Comparison of ENCODE assay signal across 9 mouse cellular contexts in the genomic region with DNA sequence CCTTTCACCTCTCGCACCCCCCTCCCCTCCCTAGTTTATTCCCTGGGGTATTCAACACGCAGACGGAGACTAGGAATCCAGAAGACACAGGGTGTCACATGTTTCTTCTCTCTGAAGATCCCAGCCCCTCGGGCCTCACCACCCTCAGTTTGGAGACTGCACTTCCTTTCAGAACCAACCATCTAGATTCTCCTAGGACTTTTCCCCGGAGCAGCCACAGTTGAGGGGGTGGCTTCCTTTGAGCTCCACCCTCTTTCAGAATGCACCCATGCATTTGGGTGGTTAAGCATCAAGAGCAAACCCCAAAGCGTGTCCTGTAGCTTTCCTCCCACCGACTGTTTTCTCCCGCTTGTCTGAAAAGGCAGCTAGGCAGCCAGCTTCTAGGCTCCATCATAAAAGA. TPM values are rescaled to one million over a fixed set of nuclear protein-coding genes. Genes with fewer than 3 reads are reported as not detected.
DNase-seq lines count a peak whose midpoint lies in the region; ATAC-seq and TF ChIP-seq lines count a peak whose summit lies in the region.
"Had no signal": no experiment of that assay in that cellular context is flagged by ENCODE, and none has a peak within 500 bp of the region (broad histone marks: within the 10 kb centered on the region; RNA-seq: fewer than 3 reads in every experiment).

No protein-coding gene starts in this region.

- no peak for TF ChIP-seq CTCF in MEL (IDR thresholded peaks at IDR 0.05 in 2 of 3, conservative IDR thresholded peaks at IDR 0.05 in 1 of 3; ENCODE audit: control insufficient read depth in 1 of 3, insufficient read depth in 1 of 3, low read depth in 2 of 3, low read length in 3 of 3, poor library complexity in 1 of 3, severe bottlenecking in 1 of 3)
- no peak for TF ChIP-seq CTCF in liver, postnatal 0 days (IDR thresholded peaks at IDR 0.05; ENCODE audit: low read depth)

- TF ChIP-seq EP300 in MEL (IDR thresholded peaks at IDR 0.05; ENCODE audit: low read depth in 1 of 2, low read length in 2 of 2) = no peak
- no peak for TF ChIP-seq EP300 in liver, postnatal 0 days (IDR thresholded peaks at IDR 0.05; ENCODE audit: low read depth)

- 0 out of 2 replicates have a peak overlapping the region, but pooled peaks have one; percentile 58 for H3K4me3 ChIP-seq in heart, embryonic 15.5 days
- H3K4me3 ChIP-seq in MEL (ENCODE audit: control insufficient read depth in 1 of 2, insufficient read depth in 1 of 2, low read depth in 2 of 2, low read length in 2 of 2) = peak overlapping the region; percentile 58 to 83; a peak in 3 of 4 replicates
- peak overlapping the region; percentile 70; the same call in 1 of the 2 replicates for H3K4me3 ChIP-seq in hindbrain, embryonic 10.5 days
- H3K4me3 ChIP-seq in midbrain, embryonic 14.5 days (replicated peaks; ENCODE audit: low read depth, low read length) = peak overlapping the region; percentile 74
- no peak overlapping the region for H3K4me3 ChIP-seq in liver, postnatal 0 days (ENCODE audit: low read depth, low read length)

- no peaks in the 10 kb centered on the region for H3K36me3 ChIP-seq in heart, embryonic 15.5 days
- H3K36me3 ChIP-seq in MEL (ENCODE audit: control insufficient read depth in 1 of 2, insufficient read depth in 2 of 2, low read length in 2 of 2) = no peaks in the 10 kb centered on the region
- no peaks in the 10 kb centered on the region for H3K36me3 ChIP-seq in hindbrain, embryonic 10.5 days
- peaks cover 17% of the 10 kb centered on the region for H3K36me3 ChIP-seq in midbrain, embryonic 14.5 days (ENCODE audit: control insufficient read depth, insufficient read depth, low read length)
- H3K36me3 ChIP-seq in liver, postnatal 0 days (replicated peaks; ENCODE audit: insufficient read depth, low read length) = no peaks in the 10 kb centered on the region
- H3K36me3 ChIP-seq: G1E had no signal

- H3K79me2 ChIP-seq in MEL (ENCODE audit: control insufficient read depth, insufficient read depth, low read length, poor library complexity) = no peaks in the 10 kb centered on the region

- no peak overlapping the region for H3K27ac ChIP-seq in heart, embryonic 15.5 days
- no peak overlapping the region for H3K27ac ChIP-seq in MEL (ENCODE audit: control insufficient read depth, low read depth, low read length)
- no peak overlapping the region for H3K27ac ChIP-seq in hindbrain, embryonic 10.5 days
- H3K27ac ChIP-seq in midbrain, embryonic 14.5 days (replicated peaks; ENCODE audit: low read depth, low read length) = no peak overlapping the region
- H3K27ac ChIP-seq in liver, postnatal 0 days (ENCODE audit: low read depth) = no peak overlapping the region

- 7% methylated on average over 8 of the region's 8 CpGs for WGBS in heart, embryonic 15.5 days
- 8% methylated on average over 8 of the region's 8 CpGs for WGBS in hindbrain, embryonic 10.5 days
- WGBS in midbrain, embryonic 14.5 days = 13% methylated on average over 8 of the region's 8 CpGs
- WGBS in liver, postnatal 0 days (ENCODE audit: insufficient replicate concordance) = 10% methylated on average over 8 of the region's 8 CpGs

- H3K9ac ChIP-seq in heart, embryonic 15.5 days = no peak overlapping the region
- H3K9ac ChIP-seq in MEL (ENCODE audit: control insufficient read depth, low read depth, low read length, poor library complexity, severe bottlenecking) = 0 out of 2 replicates have a peak overlapping the region, but pooled peaks have one; percentile 1
- H3K9ac ChIP-seq in midbrain, embryonic 14.5 days (replicated peaks; ENCODE audit: low read length) = peak overlapping the region; percentile 89; the same call in 1 of the 2 replicates
- no peak overlapping the region for H3K9ac ChIP-seq in liver, postnatal 0 days (replicated peaks)

- ATAC-seq in heart, embryonic 15.5 days (replicated peaks; ENCODE audit: insufficient number of reproducible peaks, insufficient read depth, low FRiP score, low read depth) = no peak
- ATAC-seq in midbrain, embryonic 14.5 days (ENCODE audit: low FRiP score, low TSS enrichment) = no peak
- ATAC-seq in megakaryocyte-erythroid progenitor cell, adult 5-6 weeks (replicated peaks; ENCODE audit: low FRiP score, low TSS enrichment, poor library complexity, severe bottlenecking) = no peak
- ATAC-seq in liver, postnatal 0 days = no peak
- ATAC-seq in cerebellum, adult (ENCODE audit: insufficient number of reproducible peaks, low FRiP score, low TSS enrichment) = no peak

- peaks cover 94% of the 10 kb centered on the region for H3K27me3 ChIP-seq in heart, embryonic 15.5 days
- no peaks in the 10 kb centered on the region for H3K27me3 ChIP-seq in MEL (ENCODE audit: control insufficient read depth in 1 of 2, insufficient read depth in 2 of 2, low read length in 2 of 2)
- H3K27me3 ChIP-seq in hindbrain, embryonic 10.5 days (ENCODE audit: insufficient read depth, poor library complexity, severe bottlenecking) = peaks cover 100% of the 10 kb centered on the region
- peaks cover 57% of the 10 kb centered on the region for H3K27me3 ChIP-seq in midbrain, embryonic 14.5 days (ENCODE audit: control insufficient read depth, insufficient read depth, low read length)
- H3K27me3 ChIP-seq in liver, postnatal 0 days (ENCODE audit: insufficient read depth, low read length) = peaks cover 70% of the 10 kb centered on the region

- no peak for DNase-seq in heart, postnatal 4 days
- no peak for DNase-seq in MEL (ENCODE audit: low read depth, low spot score)
- DNase-seq in hindbrain, embryonic 10.5 days (ENCODE audit: low spot score) = no peak
- DNase-seq in midbrain, embryonic 14.5 days = peak; percentile 14
- DNase-seq in liver, postnatal 0 days = no peak

- H3K4me1 ChIP-seq in heart, embryonic 15.5 days (replicated peaks) = peaks cover 27% of the 10 kb centered on the region
- H3K4me1 ChIP-seq in MEL (ENCODE audit: control insufficient read depth in 1 of 2, insufficient read depth in 2 of 2, low read length in 2 of 2) = peaks cover 0 to 3% of the 10 kb centered on the region in 2 experiments; a peak in 1 of 4 replicates
- peaks cover 31% of the 10 kb centered on the region for H3K4me1 ChIP-seq in hindbrain, embryonic 10.5 days (replicated peaks)
- peaks cover 3% of the 10 kb centered on the region; the same call in 1 of the 2 replicates for H3K4me1 ChIP-seq in midbrain, embryonic 14.5 days (ENCODE audit: control insufficient read depth, insufficient read depth, low read length)
- peaks cover 5% of the 10 kb centered on the region; the same call in 1 of the 2 replicates for H3K4me1 ChIP-seq in liver, postnatal 0 days (ENCODE audit: insufficient read depth)

- TF ChIP-seq RAD21 in MEL (IDR thresholded peaks at IDR 0.05; ENCODE audit: low read depth, low read length) = no peak

- no peaks in the 10 kb centered on the region for H3K9me3 ChIP-seq in heart, embryonic 15.5 days (replicated peaks)
- H3K9me3 ChIP-seq in MEL (replicated peaks; ENCODE audit: insufficient read depth, low read length) = no peaks in the 10 kb centered on the region
- H3K9me3 ChIP-seq in hindbrain, embryonic 10.5 days = no peaks in the 10 kb centered on the region
- H3K9me3 ChIP-seq in midbrain, embryonic 14.5 days (ENCODE audit: control insufficient read depth, low read length) = no peaks in the 10 kb centered on the region
- H3K9me3 ChIP-seq in liver, postnatal 0 days (ENCODE audit: low read length) = no peaks in the 10 kb centered on the region
- H3K9me3 ChIP-seq: G1E had no signal

- H3K4me2 ChIP-seq in heart, embryonic 15.5 days = no peak overlapping the region
- peak overlapping the region; percentile 91 for H3K4me2 ChIP-seq in midbrain, embryonic 14.5 days (ENCODE audit: low read length)
- H3K4me2 ChIP-seq in liver, postnatal 0 days (ENCODE audit: low read depth, low read length) = no peak overlapping the region

- TF ChIP-seq POLR2A in MEL (IDR thresholded peaks at IDR 0.05; ENCODE audit: control insufficient read depth in 1 of 2, insufficient read depth in 1 of 2, low read depth in 1 of 2, low read length in 2 of 2, poor library complexity in 1 of 2) = no peak

RNA-seq across cellular contexts. Expression of a gene that starts 1.6 kb away (rescaled TPM):
- 0.62 and 1.1 TPM in 2 replicates for polyA plus RNA-seq in heart, embryonic 15.5 days (2015; fragmentation: Nextera tagmentation; extraction: Ambion mirVana)
- 1 to 10 TPM in 1 of 2 experiments, under 1 TPM in 1; 0.69 to 1.5 TPM for total RNA-seq in heart, postnatal 4 days (2021)
- 0.19 and 0.33 TPM in 2 replicates for total RNA-seq in MEL (2012; rRNA removed)
- polyA plus RNA-seq in MEL (2012; ENCODE audit: insufficient read depth in 1 of 2, insufficient read length in 2 of 2, low read depth in 1 of 2, low replicate concordance in 2 of 2, missing spikeins in 1 of 2) = 1 to 10 TPM in 1 of 2 experiments, not detected in 1; 5.5 TPM
- polyA plus RNA-seq in hindbrain, embryonic 10.5 days (2016; fragmentation: Nextera tagmentation; extraction: Ambion mirVana) = 0.85 and 2.4 TPM in 2 replicates
- 43.2 and 57.1 TPM in 2 replicates for polyA plus RNA-seq in midbrain, embryonic 14.5 days (2014; fragmentation: Nextera tagmentation; extraction: Ambion mirVana)
- total RNA-seq in megakaryocyte-erythroid progenitor cell, adult 5-6 weeks (2014; fragmentation: Nextera tagmentation) = not detected in 2 replicates
- not detected in 2 replicates for total RNA-seq in megakaryocyte-erythroid progenitor cell, adult 5-6 weeks (2017)
- 0.07 and 0.15 TPM in 2 replicates for polyA plus RNA-seq in liver, postnatal 0 days (2015; fragmentation: Nextera tagmentation; extraction: Ambion mirVana)
- total RNA-seq: G1E had no signal
- polyA plus RNA-seq: G1E had no signal

RNA-seq across cellular contexts. Expression of a gene that starts 10.9 kb away (rescaled TPM):
- polyA plus RNA-seq in heart, embryonic 15.5 days (2015; fragmentation: Nextera tagmentation; extraction: Ambion mirVana) = 9.0 and 12.4 TPM in 2 replicates
- 10 to 100 TPM; 28.5 to 30.7 TPM for total RNA-seq in heart, postnatal 4 days (2021)
- total RNA-seq in MEL (2012; rRNA removed) = 19.2 and 19.5 TPM in 2 replicates
- 10 to 100 TPM in 1 of 2 experiments, not detected in 1; 57.4 TPM for polyA plus RNA-seq in MEL (2012; ENCODE audit: insufficient read depth in 1 of 2, insufficient read length in 2 of 2, low read depth in 1 of 2, low replicate concordance in 2 of 2, missing spikeins in 1 of 2)
- 8.7 and 12.8 TPM in 2 replicates for polyA plus RNA-seq in hindbrain, embryonic 10.5 days (2016; fragmentation: Nextera tagmentation; extraction: Ambion mirVana)
- polyA plus RNA-seq in midbrain, embryonic 14.5 days (2014; fragmentation: Nextera tagmentation; extraction: Ambion mirVana) = 13.7 and 16.2 TPM in 2 replicates
- 67.0 and 86.8 TPM in 2 replicates for total RNA-seq in megakaryocyte-erythroid progenitor cell, adult 5-6 weeks (2014; fragmentation: Nextera tagmentation)
- total RNA-seq in megakaryocyte-erythroid progenitor cell, adult 5-6 weeks (2017) = 18.5 and 18.6 TPM in 2 replicates
- polyA plus RNA-seq in liver, postnatal 0 days (2015; fragmentation: Nextera tagmentation; extraction: Ambion mirVana) = 3.3 and 3.5 TPM in 2 replicates

RNA-seq across cellular contexts. Expression of a gene that starts 32.7 kb away (rescaled TPM):
- 129 and 139 TPM in 2 replicates for polyA plus RNA-seq in heart, embryonic 15.5 days (2015; fragmentation: Nextera tagmentation; extraction: Ambion mirVana)
- 100 to 1,000 TPM; 107 to 110 TPM for total RNA-seq in heart, postnatal 4 days (2021)
- total RNA-seq in MEL (2012; rRNA removed) = 75.1 and 85.0 TPM in 2 replicates
- 100 to 1,000 TPM in 1 of 2 experiments, not detected in 1; 150 TPM for polyA plus RNA-seq in MEL (2012; ENCODE audit: insufficient read depth in 1 of 2, insufficient read length in 2 of 2, low read depth in 1 of 2, low replicate concordance in 2 of 2, missing spikeins in 1 of 2)
- polyA plus RNA-seq in hindbrain, embryonic 10.5 days (2016; fragmentation: Nextera tagmentation; extraction: Ambion mirVana) = 130 and 138 TPM in 2 replicates
- polyA plus RNA-seq in midbrain, embryonic 14.5 days (2014; fragmentation: Nextera tagmentation; extraction: Ambion mirVana) = 85.6 and 85.9 TPM in 2 replicates
- 71.0 and 117 TPM in 2 replicates for total RNA-seq in megakaryocyte-erythroid progenitor cell, adult 5-6 weeks (2014; fragmentation: Nextera tagmentation)
- total RNA-seq in megakaryocyte-erythroid progenitor cell, adult 5-6 weeks (2017) = 46.8 and 57.5 TPM in 2 replicates
- 61.0 TPM in 2 replicates for polyA plus RNA-seq in liver, postnatal 0 days (2015; fragmentation: Nextera tagmentation; extraction: Ambion mirVana)

RNA-seq across cellular contexts. Expression of a gene that starts 41.5 kb away (rescaled TPM):
- 79.2 and 83.1 TPM in 2 replicates for polyA plus RNA-seq in heart, embryonic 15.5 days (2015; fragmentation: Nextera tagmentation; extraction: Ambion mirVana)
- 10 to 100 TPM; 40.8 to 43.6 TPM for total RNA-seq in heart, postnatal 4 days (2021)
- 26.3 and 29.5 TPM in 2 replicates for total RNA-seq in MEL (2012; rRNA removed)
- polyA plus RNA-seq in MEL (2012; ENCODE audit: insufficient read depth in 1 of 2, insufficient read length in 2 of 2, low read depth in 1 of 2, low replicate concordance in 2 of 2, missing spikeins in 1 of 2) = 10 to 100 TPM in 1 of 2 experiments, not detected in 1; 34.9 TPM
- 125 and 153 TPM in 2 replicates for polyA plus RNA-seq in hindbrain, embryonic 10.5 days (2016; fragmentation: Nextera tagmentation; extraction: Ambion mirVana)
- 132 and 144 TPM in 2 replicates for polyA plus RNA-seq in midbrain, embryonic 14.5 days (2014; fragmentation: Nextera tagmentation; extraction: Ambion mirVana)
- 23.6 and 45.9 TPM in 2 replicates for total RNA-seq in megakaryocyte-erythroid progenitor cell, adult 5-6 weeks (2014; fragmentation: Nextera tagmentation)
- total RNA-seq in megakaryocyte-erythroid progenitor cell, adult 5-6 weeks (2017) = 43.0 and 51.1 TPM in 2 replicates
- polyA plus RNA-seq in liver, postnatal 0 days (2015; fragmentation: Nextera tagmentation; extraction: Ambion mirVana) = 23.8 and 24.3 TPM in 2 replicates

RNA-seq across cellular contexts. Expression of a gene that starts 51.4 kb away (rescaled TPM):
- 5.2 and 7.1 TPM in 2 replicates for polyA plus RNA-seq in heart, embryonic 15.5 days (2015; fragmentation: Nextera tagmentation; extraction: Ambion mirVana)
- 1 to 10 TPM; 1.7 to 3.2 TPM for total RNA-seq in heart, postnatal 4 days (2021)
- 1.2 and 3.3 TPM in 2 replicates for total RNA-seq in MEL (2012; rRNA removed)
- 1 to 10 TPM in 1 of 2 experiments, not detected in 1; 5.3 TPM for polyA plus RNA-seq in MEL (2012; ENCODE audit: insufficient read depth in 1 of 2, insufficient read length in 2 of 2, low read depth in 1 of 2, low replicate concordance in 2 of 2, missing spikeins in 1 of 2)
- polyA plus RNA-seq in hindbrain, embryonic 10.5 days (2016; fragmentation: Nextera tagmentation; extraction: Ambion mirVana) = 13.1 and 15.5 TPM in 2 replicates
- polyA plus RNA-seq in midbrain, embryonic 14.5 days (2014; fragmentation: Nextera tagmentation; extraction: Ambion mirVana) = 16.3 and 16.7 TPM in 2 replicates
- 8.6 and 16.5 TPM in 2 replicates for total RNA-seq in megakaryocyte-erythroid progenitor cell, adult 5-6 weeks (2014; fragmentation: Nextera tagmentation)
- 0.95 and 8.6 TPM in 2 replicates for total RNA-seq in megakaryocyte-erythroid progenitor cell, adult 5-6 weeks (2017)
- 1.3 and 2.0 TPM in 2 replicates for polyA plus RNA-seq in liver, postnatal 0 days (2015; fragmentation: Nextera tagmentation; extraction: Ambion mirVana)

Comparison
In these comparisons a context has a peak if more than half of its experiments do, and no peak if none do; other contexts are left out.
1. H3K9ac ChIP-seq: peak in MEL (single experiment) and midbrain, embryonic 14.5 days (single experiment); none in heart, embryonic 15.5 days (single experiment) and liver, postnatal 0 days (single experiment).